Mouse (Mus musculus): ENCODE data around the gene Has3.

DNA sequence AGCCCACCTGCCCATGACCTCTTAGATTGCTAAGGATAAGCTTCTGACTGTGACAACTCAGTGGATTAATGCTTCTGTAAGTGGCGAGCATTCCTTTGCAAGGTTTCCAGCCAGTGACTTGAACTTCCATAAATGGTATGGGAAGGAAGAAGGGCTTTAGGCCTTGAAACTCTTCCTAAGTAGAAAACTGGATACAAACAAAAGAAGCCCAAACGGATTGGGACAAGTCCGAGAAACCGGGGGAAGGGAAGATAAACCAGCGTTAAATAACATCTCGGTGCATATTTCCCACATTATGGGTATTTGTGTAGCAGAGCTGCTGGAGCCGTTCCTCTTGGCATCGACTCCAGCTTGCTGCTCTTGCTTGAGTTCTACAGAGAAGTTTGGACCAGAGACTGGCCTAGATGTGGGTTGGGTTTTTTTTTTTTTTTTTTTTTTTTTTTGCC, 54.9 kb downstream of the Has3 start:
- TF ChIP-seq MAFK (IDR thresholded peaks at IDR 0.05; ENCODE audit: insufficient read depth, low read depth, low read length) (no peak), HCFC1 (IDR thresholded peaks at IDR 0.05; ENCODE audit: borderline replicate concordance, insufficient read depth, low read length) (no peak), ZC3H11A (IDR thresholded peaks at IDR 0.05; ENCODE audit: borderline replicate concordance, low read depth, low read length) (no peak), ZNF384 (IDR thresholded peaks at IDR 0.05; ENCODE audit: low read depth, low read length) (peak; percentile 52; the same call in 1 of the 2 replicates), CHD2 (IDR thresholded peaks at IDR 0.05; ENCODE audit: low read depth, low read length) (no peak)

Measured in ES-E14 (cell line).